Mouse (Mus musculus) embryonic facial prominence, embryonic 15.5 days (tissue): Measurements from ENCODE around the gene Intu. TPM values are rescaled to one million over a fixed set of nuclear protein-coding genes. Genes with fewer than 3 reads are reported as not detected.
A peak's percentile ranks its signal among the peaks of the same experiment; 100 is the strongest.

Source experiments
- ATAC-seq: fragments of 200-750 bp; cut with Nextera tagmentation; 2 replicates; pipeline ENCODE4 v1.8.0; 2017; ENCODE audit warnings: low read depth, moderate TSS enrichment; ENCODE audit not compliant: insufficient number of reproducible peaks, low FRiP score, low TSS enrichment
- H3K27ac ChIP-seq: fragments of 300-500 bp; sonication (generic); replicated peaks from 2 replicates; pipeline ENCODE4 v1.5.1; 2015; ENCODE audit warnings: mild to moderate bottlenecking, inconsistent platforms
- H3K27me3 ChIP-seq: fragments of 300-500 bp; sonication (generic); 2 replicates; pipeline ENCODE4 v1.6.1; 2015; ENCODE audit warnings: inconsistent platforms
- H3K36me3 ChIP-seq: fragments of 300-500 bp; sonication (generic); 2 replicates; pipeline ENCODE4 v1.6.1; 2015; ENCODE audit warnings: mild to moderate bottlenecking, inconsistent platforms
- H3K4me1 ChIP-seq: fragments of 300-500 bp; sonication (generic); 2 replicates; pipeline ENCODE4 v1.6.1; 2015; ENCODE audit warnings: inconsistent platforms
- H3K4me2 ChIP-seq: fragments of 300-500 bp; sonication (generic); replicated peaks from 2 replicates; pipeline ENCODE4 v1.6.1; 2015; ENCODE audit warnings: mild to moderate bottlenecking, inconsistent platforms
- H3K4me3 ChIP-seq: fragments of 300-500 bp; sonication (generic); replicated peaks from 2 replicates; pipeline ENCODE4 v1.5.1; 2015; ENCODE audit warnings: mild to moderate bottlenecking, inconsistent platforms
- H3K9ac ChIP-seq: fragments of 300-500 bp; sonication (generic); 2 replicates; pipeline ENCODE4 v1.6.1; 2015; ENCODE audit warnings: inconsistent platforms
- H3K9me3 ChIP-seq: fragments of 300-500 bp; sonication (generic); replicated peaks from 2 replicates; pipeline ENCODE4 v1.6.1; 2016; ENCODE audit warnings: inconsistent platforms
- WGBS: fragments of 180-500 bp; shearing (Covaris S2); methylation state at CpG from one replicate; pipeline ENCODE4 v1.1.7; 2015; 5-methylcytosine and 5-hydroxymethylcytosine counted together
- polyA plus RNA-seq: library from polyadenylated mRNA; unstranded; fragments of >200 nt; fragmentation: Nextera tagmentation; extraction: Ambion mirVana; gene quantifications from 2 replicates; pipeline ENCODE4 v1.2.1, GENCODE M21; 2015

Intu gene
- polyA plus RNA-seq: 2.3 and 3.1 TPM in 2 replicates

GRCm38 (mm10) chr3:40531286-40532141 lies at the start of gene Intu:
Gene Intu, plus strand, starts transcription at chr3:40531286.
- H3K27me3 ChIP-seq: peaks cover 22% of the 10 kb centered on the region; the same call in 1 of the 2 replicates
- no peaks in the 10 kb centered on the region for H3K36me3 ChIP-seq
- peak within 1 kb of the TSS; percentile 94 for H3K4me2 ChIP-seq
- H3K9ac ChIP-seq: peak within 1 kb of the TSS; percentile 41
- ATAC-seq: peak; percentile 66; the same call in 1 of the 2 replicates
- H3K4me3 ChIP-seq: peak within 1 kb of the TSS; percentile 55
- H3K4me1 ChIP-seq: peaks cover 22% of the 10 kb centered on the region
- no peaks in the 10 kb centered on the region for H3K9me3 ChIP-seq
- no peak within 1 kb of the TSS for H3K27ac ChIP-seq
- 1% methylated on average over 54 of the region's 54 CpGs for WGBS

GRCm38 (mm10) chr3:40483221-40483654 lies 47.8 kb upstream of the Intu start:
- Histone ChIP-seq H3K27me3 (no peaks in the 10 kb centered on the region), H3K9me3 (no peaks in the 10 kb centered on the region), H3K27ac (peak overlapping the region; percentile 49; the same call in 1 of the 2 replicates), H3K36me3 (no peaks in the 10 kb centered on the region), H3K4me2 (peak overlapping the region; percentile 17; the same call in 1 of the 2 replicates), H3K4me3 (peak overlapping the region; percentile 15; the same call in 1 of the 2 replicates), H3K9ac (no peak overlapping the region), H3K4me1 (peaks cover 7% of the 10 kb centered on the region; the same call in 1 of the 2 replicates)
- ATAC-seq: no peak
- 35% methylated on average over 10 of the region's 10 CpGs for WGBS

- Histone ChIP-seq H3K9me3 (no peaks in the 10 kb centered on the region), H3K4me3 (no peak overlapping the region), H3K27me3 (no peaks in the 10 kb centered on the region), H3K4me2 (no peak overlapping the region), H3K36me3 (no peaks in the 10 kb centered on the region), H3K27ac (no peak overlapping the region), H3K4me1 (peaks cover 7% of the 10 kb centered on the region; the same call in 1 of the 2 replicates), H3K9ac (no peak overlapping the region)
- 80% methylated on average over 4 of the region's 4 CpGs for WGBS
- ATAC-seq: no peak
Measured at GRCm38 (mm10) chr3:40487381-40487780, 43.7 kb upstream of the Intu start.

- no peaks in the 10 kb centered on the region for H3K9me3 ChIP-seq
- H3K4me1 ChIP-seq: no peaks in the 10 kb centered on the region
- H3K4me2 ChIP-seq: no peak overlapping the region
- 89% methylated on average over 3 of the region's 3 CpGs for WGBS
- H3K27me3 ChIP-seq: no peaks in the 10 kb centered on the region
- no peak overlapping the region for H3K27ac ChIP-seq
- H3K4me3 ChIP-seq: no peak overlapping the region
- ATAC-seq: no peak
- no peaks in the 10 kb centered on the region for H3K36me3 ChIP-seq
- no peak overlapping the region for H3K9ac ChIP-seq
Measured at GRCm38 (mm10) chr3:40491742-40492141, 39.3 kb upstream of the Intu start.

GRCm38 (mm10) chr3:40498898-40499297 lies 32.2 kb upstream of the Intu start:
- Histone ChIP-seq H3K4me2 (no peak overlapping the region), H3K4me1 (no peaks in the 10 kb centered on the region), H3K27me3 (no peaks in the 10 kb centered on the region), H3K4me3 (no peak overlapping the region), H3K9me3 (no peaks in the 10 kb centered on the region), H3K9ac (no peak overlapping the region), H3K36me3 (no peaks in the 10 kb centered on the region), H3K27ac (no peak overlapping the region)
- WGBS: 86% methylated on average over 3 of the region's 3 CpGs
- no peak for ATAC-seq

- Histone ChIP-seq H3K9ac (no peak overlapping the region), H3K4me1 (no peaks in the 10 kb centered on the region), H3K4me2 (no peak overlapping the region), H3K27me3 (no peaks in the 10 kb centered on the region), H3K27ac (no peak overlapping the region), H3K4me3 (no peak overlapping the region), H3K9me3 (no peaks in the 10 kb centered on the region), H3K36me3 (no peaks in the 10 kb centered on the region)
- ATAC-seq: no peak
- 83% methylated on average over 8 of the region's 8 CpGs for WGBS
Measured at GRCm38 (mm10) chr3:40500157-40500808, 30.8 kb upstream of the Intu start.

GRCm38 (mm10) chr3:40504377-40504776 lies 26.7 kb upstream of the Intu start:
- no peak overlapping the region for H3K4me3 ChIP-seq
- ATAC-seq: no peak
- no peaks in the 10 kb centered on the region; the same call in 1 of the 2 replicates for H3K4me1 ChIP-seq
- no peak overlapping the region for H3K27ac ChIP-seq
- no peaks in the 10 kb centered on the region for H3K36me3 ChIP-seq
- WGBS: 66% methylated on average over 5 of the region's 5 CpGs
- no peak overlapping the region for H3K4me2 ChIP-seq
- H3K9me3 ChIP-seq: no peaks in the 10 kb centered on the region
- H3K27me3 ChIP-seq: no peaks in the 10 kb centered on the region
- H3K9ac ChIP-seq: no peak overlapping the region

- 74% methylated on average over 14 of the region's 14 CpGs for WGBS
- H3K27ac ChIP-seq: no peak overlapping the region
- ATAC-seq: no peak
Measured at GRCm38 (mm10) chr3:40505451-40506014, 25.6 kb upstream of the Intu start.

GRCm38 (mm10) chr3:40508927-40509576 lies 22.0 kb upstream of the Intu start:
- Histone ChIP-seq H3K9ac (no peak overlapping the region), H3K4me2 (no peak overlapping the region), H3K27me3 (no peaks in the 10 kb centered on the region), H3K27ac (no peak overlapping the region), H3K9me3 (no peaks in the 10 kb centered on the region), H3K36me3 (no peaks in the 10 kb centered on the region), H3K4me1 (no peaks in the 10 kb centered on the region; the same call in 1 of the 2 replicates), H3K4me3 (no peak overlapping the region)
- 63% methylated on average over 6 of the region's 6 CpGs for WGBS
- ATAC-seq: no peak

More at GRCm38 (mm10) chr3:40505451-40506014, 25.6 kb upstream of the Intu start:
- Histone ChIP-seq H3K9ac (no peak overlapping the region), H3K4me1 (no peaks in the 10 kb centered on the region; the same call in 1 of the 2 replicates), H3K36me3 (no peaks in the 10 kb centered on the region), H3K4me3 (no peak overlapping the region), H3K4me2 (no peak overlapping the region), H3K27me3 (no peaks in the 10 kb centered on the region), H3K9me3 (no peaks in the 10 kb centered on the region)

- no peaks in the 10 kb centered on the region for H3K9me3 ChIP-seq
- H3K27ac ChIP-seq: no peak overlapping the region
- ATAC-seq: no peak
- no peak overlapping the region for H3K4me2 ChIP-seq
- H3K4me3 ChIP-seq: no peak overlapping the region
- WGBS: 55% methylated on average over 6 of the region's 6 CpGs
- no peaks in the 10 kb centered on the region for H3K36me3 ChIP-seq
- no peaks in the 10 kb centered on the region; the same call in 1 of the 2 replicates for H3K4me1 ChIP-seq
- H3K27me3 ChIP-seq: no peaks in the 10 kb centered on the region
- H3K9ac ChIP-seq: no peak overlapping the region
Measured at GRCm38 (mm10) chr3:40510567-40510966, 20.5 kb upstream of the Intu start.
